In the genomic region with DNA sequence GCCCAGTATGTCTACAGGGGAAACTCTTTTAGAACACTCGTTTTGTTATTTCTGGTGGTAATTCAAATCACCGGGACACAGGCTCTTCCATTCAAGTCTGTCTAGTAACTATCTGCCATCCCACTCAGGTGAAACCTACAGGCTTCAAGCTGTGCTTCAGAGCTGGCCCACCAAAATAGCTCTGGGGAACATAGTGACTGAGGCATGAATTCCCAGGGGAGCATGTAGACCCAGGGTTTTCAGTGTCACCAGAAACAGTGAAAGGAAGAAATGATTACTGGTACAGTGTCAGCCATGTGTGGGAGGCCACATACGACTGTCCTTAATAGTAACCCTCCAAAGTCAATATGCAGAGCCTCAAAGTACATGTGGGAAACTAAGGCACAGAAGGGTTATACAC, we compare ENCODE assay signal across 21 mouse cellular contexts. TPM values are rescaled to one million over a fixed set of nuclear protein-coding genes. Genes with fewer than 3 reads are reported as not detected.
A peak's percentile ranks its signal among the peaks of the same experiment; 100 is the strongest.
DNase-seq lines count a peak whose midpoint lies in the region; ATAC-seq and TF ChIP-seq lines count a peak whose summit lies in the region.
"Had no signal": no experiment of that assay in that cellular context is flagged by ENCODE, and none has a peak within 500 bp of the region (broad histone marks: within the 10 kb centered on the region; RNA-seq: fewer than 3 reads in every experiment).

No protein-coding gene starts in this region.

- H3K9me3 ChIP-seq in forebrain, embryonic 16.5 days (ENCODE audit: control insufficient read depth, low read length) = no peaks in the 10 kb centered on the region
- no peaks in the 10 kb centered on the region for H3K9me3 ChIP-seq in neural tube, embryonic 14.5 days (ENCODE audit: control insufficient read depth, low read length)
- H3K9me3 ChIP-seq: embryonic facial prominence, embryonic 12.5 days; stomach, embryonic 15.5 days had no signal

- H3K4me1 ChIP-seq in forebrain, embryonic 16.5 days (replicated peaks; ENCODE audit: control insufficient read depth, insufficient read depth, low read length) = peaks cover 55% of the 10 kb centered on the region
- peaks cover 19% of the 10 kb centered on the region for H3K4me1 ChIP-seq in neural tube, embryonic 14.5 days (ENCODE audit: control insufficient read depth, insufficient read depth, low read length)

- DNase-seq in layer of hippocampus, adult 2 months (ENCODE audit: low spot score in 2 of 2) = no peak
- DNase-seq in layer of hippocampus, postnatal 10 days (ENCODE audit: low spot score in 2 of 2) = no peak
- peak; percentile 37 for DNase-seq in brain, adult 2 months (ENCODE audit: low read depth, low spot score)
- no peak for DNase-seq in layer of hippocampus, postnatal 25 days (ENCODE audit: extremely low spot score in 1 of 2, low spot score in 1 of 2)
- no peak for DNase-seq in c-Kit-positive CD71-positive TER-119-positive erythroid progenitor cells, embryonic 14.5 days (ENCODE audit: low spot score)
- DNase-seq: kidney, adult 18-20 months; lung, adult 18-20 months; right cerebral cortex, adult 18-20 months; spleen, adult 18-20 months; thymus, adult 18-20 months; thymus, postnatal 4 days had no signal

- H3K27ac ChIP-seq in layer of hippocampus, adult 2 months = peak overlapping the region; percentile 86
- H3K27ac ChIP-seq in forebrain, embryonic 16.5 days (ENCODE audit: low read length) = peak overlapping the region; percentile 52
- 0 out of 2 replicates have a peak overlapping the region, but pooled peaks have one; percentile 5 for H3K27ac ChIP-seq in neural tube, embryonic 14.5 days (ENCODE audit: low read depth, low read length)
- H3K27ac ChIP-seq: embryonic facial prominence, embryonic 12.5 days; kidney, postnatal 0 days; stomach, embryonic 15.5 days had no signal

- no peaks in the 10 kb centered on the region for H3K27me3 ChIP-seq in forebrain, embryonic 16.5 days (replicated peaks; ENCODE audit: control insufficient read depth, insufficient read depth, low read length)
- H3K27me3 ChIP-seq in neural tube, embryonic 14.5 days (ENCODE audit: control insufficient read depth, insufficient read depth, low read length) = no peaks in the 10 kb centered on the region
- H3K27me3 ChIP-seq: embryonic facial prominence, embryonic 12.5 days; stomach, embryonic 15.5 days had no signal

- no peak overlapping the region for H3K4me3 ChIP-seq in layer of hippocampus, adult 2 months
- no peak overlapping the region for H3K4me3 ChIP-seq in forebrain, embryonic 16.5 days (replicated peaks; ENCODE audit: low read length)
- no peak overlapping the region for H3K4me3 ChIP-seq in neural tube, embryonic 14.5 days (ENCODE audit: low read depth, low read length)
- H3K4me3 ChIP-seq: embryonic facial prominence, embryonic 12.5 days; erythroblast, embryonic 14.5 days; megakaryocyte, embryonic 14.5 days; stomach, embryonic 15.5 days had no signal

- no peaks in the 10 kb centered on the region for H3K36me3 ChIP-seq in forebrain, embryonic 16.5 days (ENCODE audit: control insufficient read depth, insufficient read depth)
- H3K36me3 ChIP-seq in neural tube, embryonic 14.5 days (ENCODE audit: control insufficient read depth, insufficient read depth, low read length) = no peaks in the 10 kb centered on the region
- H3K36me3 ChIP-seq: embryonic facial prominence, embryonic 12.5 days; stomach, embryonic 15.5 days had no signal

- 68% methylated on average over 3 of the region's 3 CpGs for WGBS in forebrain, embryonic 16.5 days
- 60% methylated on average over 3 of the region's 3 CpGs for WGBS in neural tube, embryonic 14.5 days

- H3K4me2 ChIP-seq in forebrain, embryonic 16.5 days (ENCODE audit: low read length) = no peak overlapping the region
- H3K4me2 ChIP-seq in neural tube, embryonic 14.5 days (ENCODE audit: low read depth, low read length) = no peak overlapping the region
- H3K4me2 ChIP-seq: embryonic facial prominence, embryonic 12.5 days; heart, embryonic 11.5 days; liver, embryonic 11.5 days; stomach, embryonic 15.5 days had no signal

- no peak for ATAC-seq in forebrain, embryonic 16.5 days
- no peak for ATAC-seq in neural tube, embryonic 14.5 days (ENCODE audit: low read depth)
- ATAC-seq: midbrain, embryonic 16.5 days had no signal

- H3K9ac ChIP-seq in forebrain, embryonic 16.5 days (replicated peaks; ENCODE audit: low read depth, low read length) = no peak overlapping the region
- H3K9ac ChIP-seq in neural tube, embryonic 14.5 days (replicated peaks; ENCODE audit: low read depth, low read length) = no peak overlapping the region
- H3K9ac ChIP-seq: embryonic facial prominence, embryonic 12.5 days; stomach, embryonic 15.5 days had no signal

- no peak for TF ChIP-seq CTCF in layer of hippocampus, adult 2 months (conservative IDR thresholded peaks at IDR 0.05)

RNA-seq across cellular contexts. Expression of a gene that starts 34.9 kb away (rescaled TPM):
- total RNA-seq in layer of hippocampus, adult 2 months (2021) = 10 to 100 TPM; 50.7 to 53.3 TPM
- total RNA-seq in layer of hippocampus, postnatal 10 days (2021) = 10 to 100 TPM; 33.0 to 34.1 TPM
- polyA plus RNA-seq in forebrain, embryonic 16.5 days (2015; fragmentation: Nextera tagmentation; extraction: Ambion mirVana) = 22.8 and 23.7 TPM in 2 replicates
- polyA plus RNA-seq in neural tube, embryonic 14.5 days (2014; fragmentation: Nextera tagmentation; extraction: Ambion mirVana) = 16.7 and 20.7 TPM in 2 replicates
- total RNA-seq in layer of hippocampus, postnatal 25 days (2021) = 10 to 100 TPM; 34.9 to 46.1 TPM

Comparison
In these comparisons a context has a peak if more than half of its experiments do, and no peak if none do; other contexts are left out.
1. H3K27ac ChIP-seq: peak in every context shown above with its lines; median percentile 86 in layer of hippocampus, adult 2 months; 52 in forebrain, embryonic 16.5 days; 5 in neural tube, embryonic 14.5 days.